Mouse (Mus musculus) frontal cortex, postnatal 25 days (tissue): ENCODE data around the gene Rad17.

ENCODE experiments used
- DNase-seq, 2 experiments: peaks; one replicate each; pipeline ENCODE4 v3.0.0; 2022; ENCODE audit warnings: low spot score in 2 of 2

Gene Rad17

DNA sequence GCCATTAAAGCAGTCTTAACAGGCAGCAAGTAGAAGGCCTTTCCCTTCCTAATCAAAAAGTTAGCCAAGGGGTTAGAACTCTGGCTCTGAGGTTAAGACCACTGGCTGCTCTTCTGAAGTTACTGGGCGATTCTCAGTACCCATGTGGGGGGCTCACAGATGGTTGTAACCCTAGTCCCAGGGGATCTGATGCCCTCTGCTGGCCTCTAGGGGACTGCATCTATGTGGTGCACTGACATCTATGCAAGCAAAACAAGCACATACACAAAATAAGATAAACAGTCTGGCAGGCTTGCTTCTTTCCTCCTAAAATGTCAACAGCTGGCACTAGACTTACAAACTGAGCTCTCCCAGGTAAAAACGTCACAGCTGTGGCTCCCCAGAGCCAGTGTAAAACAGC lies 37.9 kb downstream of the Rad17 start:
- DNase-seq, result no peak

DNA sequence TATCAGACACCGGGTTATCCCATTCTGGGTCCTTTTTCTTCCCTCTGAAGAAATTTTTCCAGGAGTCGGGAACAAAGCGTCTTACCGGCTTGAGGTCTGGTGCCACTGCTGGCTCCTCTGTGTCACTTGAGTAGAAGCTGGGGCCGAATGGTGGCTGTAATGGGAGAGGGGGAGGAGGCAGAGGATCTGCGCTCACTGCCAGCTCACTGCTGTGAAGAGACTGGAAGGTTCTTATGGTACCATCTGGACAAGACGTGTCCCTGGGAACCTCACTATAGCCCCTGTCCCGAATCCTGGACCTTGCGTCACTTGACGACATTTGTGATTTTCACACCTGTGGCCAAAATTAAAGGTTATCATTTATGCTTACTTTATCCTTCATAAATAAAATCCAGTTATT lies 38.6 kb downstream of the Rad17 start:
- DNase-seq, result no peak

DNA sequence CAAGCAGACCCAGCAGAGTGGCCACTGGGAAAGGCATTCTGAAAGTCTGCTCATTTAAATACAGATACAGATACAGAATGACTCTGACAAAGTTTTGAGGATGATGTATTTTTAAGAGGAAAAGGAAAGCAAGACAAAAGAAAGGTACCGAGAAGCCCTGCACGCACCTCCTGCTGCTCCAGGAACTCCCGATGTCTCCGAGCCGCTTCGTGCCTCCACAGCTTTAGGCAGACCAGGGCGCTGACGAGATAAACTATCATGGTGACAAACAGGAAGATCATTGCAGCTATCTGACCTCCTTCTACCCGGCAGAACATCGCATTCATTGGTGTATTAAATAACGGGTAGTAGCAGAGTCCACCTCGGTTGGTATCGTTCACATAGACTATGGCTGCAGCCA lies 39.6 kb downstream of the Rad17 start:
- DNase-seq, result no peak

GRCm38 (mm10) chr13:100607756-100608155 lies 43.1 kb downstream of the Rad17 start:
- no peak for DNase-seq

- DNase-seq, result no peak
Observed at GRCm38 (mm10) chr13:100605845-100606244, 45.0 kb downstream of the Rad17 start.

DNA sequence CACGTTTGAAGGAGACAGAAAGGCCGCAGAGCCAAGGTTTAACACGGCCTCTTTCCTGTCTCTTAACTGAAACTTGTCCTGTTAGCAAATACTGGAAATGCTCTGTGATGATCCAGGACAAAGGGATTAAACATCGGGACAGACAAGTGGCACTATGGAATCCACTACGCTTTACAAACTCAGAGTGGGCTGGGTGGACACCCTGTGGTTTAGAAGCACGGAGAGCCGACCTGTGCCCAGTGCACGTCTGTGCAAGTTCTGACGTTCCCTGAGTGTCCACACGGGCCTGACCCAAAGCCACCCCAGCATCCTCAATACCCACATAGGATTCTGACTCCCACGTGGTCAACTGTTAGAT lies 47.1 kb downstream of the Rad17 start:
- no peak for DNase-seq

DNA sequence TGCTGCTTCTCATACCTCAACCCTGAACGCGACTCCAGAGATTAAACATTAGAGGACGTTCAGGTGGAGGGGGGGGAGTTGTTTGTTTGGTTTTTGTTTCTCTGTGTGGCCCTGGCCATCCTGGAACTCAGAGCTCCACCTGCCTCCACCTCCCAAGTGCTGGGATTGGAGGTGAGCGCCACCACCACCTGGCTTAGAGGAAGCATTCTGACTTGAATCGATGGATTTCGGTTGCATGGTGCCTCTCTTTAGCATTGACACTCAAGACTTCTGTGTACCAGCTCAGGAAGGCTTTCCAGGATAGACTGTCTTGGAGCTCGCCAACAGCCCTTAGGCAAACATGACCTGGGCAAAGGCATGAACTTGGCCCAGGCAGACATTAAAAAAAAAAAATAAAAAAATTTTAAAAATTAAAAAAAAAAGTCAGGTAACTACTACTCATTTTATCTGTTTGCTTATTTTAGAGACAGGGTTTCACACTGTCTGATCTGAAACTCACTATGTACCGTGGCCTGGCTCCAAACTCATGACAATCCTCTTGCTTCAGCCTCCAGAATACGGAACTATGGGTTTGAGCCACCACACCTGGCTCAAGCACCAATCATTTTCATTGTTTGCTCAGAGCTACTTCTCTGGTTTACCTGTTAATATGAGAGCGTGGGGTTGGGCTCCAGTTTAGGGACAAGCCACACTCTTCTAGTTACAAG lies 47.7 kb downstream of the Rad17 start:
- DNase-seq, result no peak

GRCm38 (mm10) chr13:100602239-100602902 lies 48.5 kb downstream of the Rad17 start:
- DNase-seq, result no peak

GRCm38 (mm10) chr13:100601034-100601433 lies 49.8 kb downstream of the Rad17 start:
- no peak for DNase-seq

GRCm38 (mm10) chr13:100600317-100600716 lies 50.5 kb downstream of the Rad17 start:
- DNase-seq, result no peak

DNA sequence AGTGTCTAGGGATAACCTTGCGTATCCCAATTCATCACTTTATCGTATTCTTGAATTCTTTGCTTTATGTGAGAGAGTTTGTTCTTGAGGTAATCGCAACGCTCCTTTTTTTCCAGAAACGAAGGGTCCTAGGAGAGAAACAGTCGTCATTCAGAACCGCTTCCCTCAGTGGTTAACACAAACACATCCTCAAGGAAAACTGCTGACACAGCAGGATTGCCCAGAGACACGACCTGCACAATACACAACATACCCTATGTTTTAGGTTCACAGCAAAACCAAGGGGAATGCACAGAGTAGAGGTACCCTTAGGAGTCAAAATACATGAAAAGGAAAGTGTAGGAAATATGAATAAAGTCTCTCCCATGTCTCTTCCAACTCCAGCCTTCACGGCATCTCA lies 53.6 kb downstream of the Rad17 start:
- DNase-seq, result no peak

- DNase-seq, result no peak
Observed at GRCm38 (mm10) chr13:100595552-100595885, 55.3 kb downstream of the Rad17 start.

GRCm38 (mm10) chr13:100594838-100595551 lies 55.9 kb downstream of the Rad17 start:
- DNase-seq, result no peak

DNA sequence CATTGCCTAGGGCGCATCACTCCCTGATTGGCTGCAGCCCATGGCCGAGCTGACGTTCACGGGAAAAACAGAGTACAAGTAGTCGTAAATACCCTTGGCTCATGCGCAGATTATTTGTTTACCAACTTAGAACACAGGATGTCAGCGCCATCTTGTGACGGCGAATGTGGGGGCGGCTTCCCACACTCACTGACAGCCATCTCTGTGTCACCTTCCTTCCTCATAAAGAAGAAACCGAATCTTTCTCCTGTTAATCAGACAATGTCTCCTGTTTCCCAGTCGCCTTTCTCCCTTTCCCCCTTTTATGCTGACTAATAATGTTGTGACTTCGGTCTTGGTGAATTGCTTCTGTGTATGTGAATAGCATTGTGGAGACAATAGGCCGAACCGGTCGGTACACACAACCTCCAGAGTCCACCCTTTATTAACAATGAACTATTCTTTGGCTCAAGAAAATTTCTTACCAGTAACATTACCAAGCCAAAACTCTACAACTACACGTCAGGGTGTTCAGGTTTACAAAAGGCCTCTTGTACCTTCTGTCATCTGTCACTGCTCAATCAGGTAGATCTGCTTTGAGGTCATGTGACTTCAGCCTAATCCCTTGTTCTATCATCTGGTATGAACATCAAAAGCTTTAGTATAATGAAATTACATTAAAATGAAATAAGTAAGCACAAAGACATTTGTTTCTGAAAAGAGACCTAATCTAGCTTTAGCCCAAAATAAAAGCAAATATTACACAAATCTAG lies 56.6 kb downstream of the Rad17 start:
- no peak for DNase-seq

- DNase-seq, result no peak
Observed at GRCm38 (mm10) chr13:100588646-100589045, 62.2 kb downstream of the Rad17 start.

- no peak for DNase-seq
Observed at GRCm38 (mm10) chr13:100582144-100582543, 68.7 kb downstream of the Rad17 start.

DNA sequence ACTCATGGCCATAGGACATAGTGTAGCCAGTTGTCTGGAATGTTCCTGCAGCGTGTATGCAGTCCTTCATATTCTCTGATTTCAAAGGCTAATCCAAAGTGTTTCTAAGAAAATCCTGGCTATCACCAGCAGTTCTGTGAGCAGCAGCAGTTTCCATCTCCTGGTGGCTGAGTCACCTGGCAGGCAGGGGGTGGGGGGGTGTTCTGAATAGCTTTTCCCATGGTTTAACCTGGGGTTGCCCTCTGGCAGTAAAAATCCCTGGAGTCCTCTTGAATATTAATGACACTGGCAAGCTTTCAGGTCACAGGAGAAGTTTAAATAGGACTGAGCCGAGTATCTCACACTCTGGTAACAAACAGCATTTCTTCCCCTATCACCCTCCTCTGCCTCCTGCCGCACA lies 69.2 kb downstream of the Rad17 start:
- DNase-seq, result no peak

DNA sequence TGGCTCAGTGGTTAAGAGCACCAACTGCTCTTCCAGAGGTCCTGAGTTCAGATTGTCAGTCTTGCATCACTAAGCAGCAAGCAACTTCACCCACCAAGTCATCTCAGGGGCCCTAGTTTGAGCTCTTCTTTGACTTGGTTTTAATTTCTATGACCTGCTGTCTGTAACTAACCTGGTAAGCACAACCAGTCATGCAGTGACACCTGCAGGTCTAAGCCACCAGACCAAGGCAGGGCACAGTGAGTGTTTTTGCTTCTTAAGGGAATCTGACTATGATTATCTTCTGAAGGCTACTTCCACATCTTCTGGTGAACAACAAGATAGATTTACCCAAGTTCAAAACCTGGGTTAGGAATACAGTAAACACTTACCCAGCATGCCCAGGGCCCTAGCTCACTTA lies 70.9 kb downstream of the Rad17 start:
- no peak for DNase-seq

- no peak for DNase-seq
Observed at GRCm38 (mm10) chr13:100579220-100579619, 71.6 kb downstream of the Rad17 start.

DNA sequence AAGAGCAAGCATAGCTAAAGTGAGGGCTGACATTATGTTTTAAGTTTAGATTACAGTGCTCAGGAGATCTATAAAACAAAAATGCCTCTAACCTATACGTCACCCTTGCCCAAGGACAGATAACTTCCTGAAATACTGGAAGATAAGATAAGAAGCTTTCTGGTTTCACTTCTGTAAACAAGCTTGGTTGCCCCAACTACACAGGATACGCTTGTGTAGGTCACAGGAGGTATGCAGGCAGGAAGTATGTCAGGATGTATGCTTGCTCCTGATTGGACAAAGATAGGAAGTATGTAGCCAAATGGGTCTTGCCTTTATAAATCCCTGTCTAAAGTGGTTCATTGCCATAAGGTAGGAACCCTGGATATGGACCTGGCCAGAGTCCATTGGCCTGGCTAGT lies 74.9 kb downstream of the Rad17 start:
- DNase-seq, result no peak

- DNase-seq, result no peak
Observed at GRCm38 (mm10) chr13:100570713-100571112, 80.1 kb downstream of the Rad17 start.

DNA sequence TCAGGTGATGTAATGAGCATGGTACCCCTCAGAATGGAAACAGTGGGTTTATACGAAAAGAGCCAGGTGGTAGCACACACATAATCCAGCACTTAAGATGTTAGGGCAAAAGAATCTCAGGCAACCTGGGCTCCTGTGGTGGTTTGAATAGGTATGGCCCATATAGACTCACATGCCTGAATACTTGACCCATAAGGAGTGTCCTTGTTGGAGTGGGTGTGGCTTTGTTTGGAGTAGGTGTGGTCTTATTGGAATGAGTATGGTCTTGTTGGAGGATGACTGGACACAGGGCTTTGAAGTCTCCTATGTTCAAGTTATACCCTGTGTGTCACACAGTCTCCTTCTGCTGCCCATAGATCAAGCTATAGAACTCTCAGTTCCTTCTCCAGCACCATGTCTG lies 82.5 kb downstream of the Rad17 start:
- no peak for DNase-seq
